Mouse (Mus musculus) C2C12 (cell line): ENCODE measurements around the gene Gp9.

Experiments used
- CTCF ChIP-seq: IDR thresholded peaks from one replicate; pipeline ENCODE4 v1.5.1; 2011; ENCODE audit not compliant: control insufficient read depth, insufficient read depth, insufficient read length
- MYOG ChIP-seq: IDR thresholded peaks from one replicate; pipeline ENCODE4 v1.6.1; 2011; ENCODE audit not compliant: control insufficient read depth, insufficient read length; ENCODE audit errors: extremely low read depth

- TF ChIP-seq CTCF (no peak), MYOG (no peak)
Observed at GRCm38 (mm10) chr6:87793821-87794510, 16.1 kb downstream of the Gp9 start.
